Mouse (Mus musculus): ENCODE results near the gene Jazf1. TPM values are rescaled to one million over a fixed set of nuclear protein-coding genes. Genes with fewer than 3 reads are reported as not detected.

The Jazf1 gene
- polyA plus RNA-seq, 1 experiment: not detected

GRCm38 (mm10) chr6:52724805-52725439, 343.5 kb downstream of the Jazf1 start:
- TF ChIP-seq GATA1 (IDR thresholded peaks at IDR 0.05; ENCODE audit: borderline replicate concordance, low read length): no peak
- TF ChIP-seq FLI1 (IDR thresholded peaks at IDR 0.05; ENCODE audit: low read length): no peak
- Histone ChIP-seq H3K4me3 (replicated peaks) (peak overlapping the region; percentile 65), H3K36me3 (replicated peaks; ENCODE audit: low read length) (peaks cover 92% of the 10 kb centered on the region), H3K27me3 (replicated peaks) (no peaks in the 10 kb centered on the region), H3K9me3 (no peaks in the 10 kb centered on the region), H3K4me1 (peaks cover 60% of the 10 kb centered on the region)

Other genes with a start within 250 kb of the Jazf1 start
- 0.37 and 2.9 TPM in 2 replicates for gene Creb5, start 218.6 kb upstream of the Jazf1 start, polyA plus RNA-seq (2012; ENCODE audit: insufficient read depth, low replicate concordance)

All from megakaryocyte, embryonic 14.5 days (primary cell).